Mouse (Mus musculus): Measurements from ENCODE around the gene Ddx39b. TPM values are rescaled to one million over a fixed set of nuclear protein-coding genes. Genes with fewer than 3 reads are reported as not detected.
A peak's percentile ranks its signal among the peaks of the same experiment; 100 is the strongest.

The Ddx39b gene
- polyA plus RNA-seq, 1 experiment from 2014 or later = 390 TPM

DNA sequence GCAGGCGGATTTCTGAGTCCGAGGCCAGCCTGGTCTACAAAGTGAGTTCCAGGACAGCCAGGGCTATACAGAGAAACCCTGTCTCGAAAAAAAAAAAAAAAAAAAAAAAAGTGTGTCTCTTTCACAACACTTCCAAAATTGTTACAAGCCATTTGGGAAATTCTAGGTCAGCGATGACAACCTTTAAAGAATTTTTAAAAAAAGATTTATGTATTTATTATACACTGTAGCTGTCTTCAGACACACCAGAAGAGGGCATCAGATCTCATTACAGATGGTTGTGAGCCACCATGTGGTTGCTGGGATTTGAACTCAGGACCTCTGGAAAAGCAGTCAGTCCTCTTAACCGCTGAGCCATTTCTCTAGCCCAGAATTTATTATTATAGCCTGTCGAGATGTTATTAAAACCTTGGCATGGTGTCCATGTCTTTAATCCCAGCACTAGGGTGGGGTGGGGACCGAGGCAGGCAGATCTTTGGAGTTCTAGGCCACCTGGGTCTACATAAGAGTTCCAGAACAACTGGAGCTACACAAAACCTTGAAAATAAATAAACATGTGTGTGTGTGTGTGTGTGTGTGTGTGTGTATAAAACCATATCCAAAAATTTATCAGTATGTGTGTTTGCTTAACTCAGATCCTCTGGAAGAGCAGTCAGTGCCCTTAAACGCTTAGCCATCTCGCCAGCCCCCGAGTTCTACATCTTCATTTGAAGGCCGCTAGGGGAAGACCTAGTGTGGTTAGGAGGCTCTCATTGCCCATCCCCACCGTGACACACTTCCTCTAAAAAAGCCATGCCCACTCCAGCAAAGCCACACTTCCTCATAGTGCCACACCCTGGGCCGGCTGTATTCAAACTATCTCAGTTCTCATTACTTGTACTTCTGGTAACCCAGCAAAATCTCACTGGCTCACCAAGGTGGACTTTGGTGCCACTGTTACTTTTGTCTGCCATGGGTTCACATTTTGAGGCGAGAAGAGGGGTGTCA lies 17.2 kb downstream of the Ddx39b start:
- Histone ChIP-seq H3K27me3 (ENCODE audit: control insufficient read depth, insufficient read depth, low read length) (peaks cover 1% of the 10 kb centered on the region; the same call in 1 of the 2 replicates), H3K4me3 (replicated peaks; ENCODE audit: low read depth, low read length) (no peak overlapping the region), H3K4me1 (ENCODE audit: control insufficient read depth, insufficient read depth, low read length) (no peaks in the 10 kb centered on the region), H3K9ac (replicated peaks; ENCODE audit: low read length) (no peak overlapping the region), H3K27ac (replicated peaks; ENCODE audit: low read depth, low read length) (no peak overlapping the region), H3K36me3 (ENCODE audit: control insufficient read depth, insufficient read depth, low read length) (peaks cover 5% of the 10 kb centered on the region), H3K4me2 (ENCODE audit: low read length) (no peak overlapping the region), H3K9me3 (ENCODE audit: control insufficient read depth, low read length) (no peaks in the 10 kb centered on the region)
- ATAC-seq (ENCODE audit: low FRiP score, low TSS enrichment) = no peak
- DNase-seq = no peak
- 68% methylated on average over 13 of the region's 14 CpGs for WGBS

DNA sequence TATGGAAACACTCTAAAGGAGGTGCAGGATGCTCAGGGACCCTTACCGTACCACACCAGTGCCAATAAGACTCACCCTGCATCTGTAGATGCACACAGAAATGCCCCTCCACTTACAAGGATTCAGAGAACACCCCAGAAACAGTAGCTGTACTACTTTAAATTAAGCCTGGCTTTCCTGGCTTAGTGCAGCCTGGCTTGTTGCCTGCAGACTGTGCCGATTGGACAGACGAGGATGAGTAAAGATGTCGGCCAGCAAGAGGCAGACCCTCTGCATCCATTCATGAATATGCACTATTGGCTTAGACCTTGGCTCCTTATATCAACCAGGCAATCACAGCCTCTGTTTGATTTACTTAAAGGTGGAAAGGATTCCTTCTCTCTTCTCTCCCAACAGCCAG lies 18.1 kb downstream of the Ddx39b start:
- Histone ChIP-seq H3K27ac (replicated peaks; ENCODE audit: low read depth, low read length) (no peak overlapping the region), H3K9ac (replicated peaks; ENCODE audit: low read length) (no peak overlapping the region), H3K4me2 (ENCODE audit: low read length) (no peak overlapping the region), H3K9me3 (ENCODE audit: control insufficient read depth, low read length) (no peaks in the 10 kb centered on the region), H3K36me3 (ENCODE audit: control insufficient read depth, insufficient read depth, low read length) (no peaks in the 10 kb centered on the region), H3K4me3 (replicated peaks; ENCODE audit: low read depth, low read length) (no peak overlapping the region), H3K4me1 (ENCODE audit: control insufficient read depth, insufficient read depth, low read length) (no peaks in the 10 kb centered on the region), H3K27me3 (ENCODE audit: control insufficient read depth, insufficient read depth, low read length) (peaks cover 4% of the 10 kb centered on the region; the same call in 1 of the 2 replicates)
- DNase-seq = no peak
- no peak for ATAC-seq (ENCODE audit: low FRiP score, low TSS enrichment)
- 71% methylated on average over 4 of the region's 4 CpGs for WGBS

GRCm38 (mm10) chr17:35261651-35262050 lies 20.1 kb downstream of the Ddx39b start:
- no peaks in the 10 kb centered on the region for H3K4me1 ChIP-seq (ENCODE audit: control insufficient read depth, insufficient read depth, low read length)
- no peak overlapping the region for H3K4me3 ChIP-seq (replicated peaks; ENCODE audit: low read depth, low read length)
- no peaks in the 10 kb centered on the region for H3K36me3 ChIP-seq (ENCODE audit: control insufficient read depth, insufficient read depth, low read length)
- DNase-seq = no peak
- 65% methylated on average over 13 of the region's 13 CpGs for WGBS
- H3K27ac ChIP-seq (replicated peaks; ENCODE audit: low read depth, low read length) = no peak overlapping the region
- no peaks in the 10 kb centered on the region for H3K9me3 ChIP-seq (ENCODE audit: control insufficient read depth, low read length)
- peaks cover 4% of the 10 kb centered on the region; the same call in 1 of the 2 replicates for H3K27me3 ChIP-seq (ENCODE audit: control insufficient read depth, insufficient read depth, low read length)
- H3K9ac ChIP-seq (replicated peaks; ENCODE audit: low read length) = no peak overlapping the region
- ATAC-seq (ENCODE audit: low FRiP score, low TSS enrichment) = no peak
- H3K4me2 ChIP-seq (ENCODE audit: low read length) = no peak overlapping the region

DNA sequence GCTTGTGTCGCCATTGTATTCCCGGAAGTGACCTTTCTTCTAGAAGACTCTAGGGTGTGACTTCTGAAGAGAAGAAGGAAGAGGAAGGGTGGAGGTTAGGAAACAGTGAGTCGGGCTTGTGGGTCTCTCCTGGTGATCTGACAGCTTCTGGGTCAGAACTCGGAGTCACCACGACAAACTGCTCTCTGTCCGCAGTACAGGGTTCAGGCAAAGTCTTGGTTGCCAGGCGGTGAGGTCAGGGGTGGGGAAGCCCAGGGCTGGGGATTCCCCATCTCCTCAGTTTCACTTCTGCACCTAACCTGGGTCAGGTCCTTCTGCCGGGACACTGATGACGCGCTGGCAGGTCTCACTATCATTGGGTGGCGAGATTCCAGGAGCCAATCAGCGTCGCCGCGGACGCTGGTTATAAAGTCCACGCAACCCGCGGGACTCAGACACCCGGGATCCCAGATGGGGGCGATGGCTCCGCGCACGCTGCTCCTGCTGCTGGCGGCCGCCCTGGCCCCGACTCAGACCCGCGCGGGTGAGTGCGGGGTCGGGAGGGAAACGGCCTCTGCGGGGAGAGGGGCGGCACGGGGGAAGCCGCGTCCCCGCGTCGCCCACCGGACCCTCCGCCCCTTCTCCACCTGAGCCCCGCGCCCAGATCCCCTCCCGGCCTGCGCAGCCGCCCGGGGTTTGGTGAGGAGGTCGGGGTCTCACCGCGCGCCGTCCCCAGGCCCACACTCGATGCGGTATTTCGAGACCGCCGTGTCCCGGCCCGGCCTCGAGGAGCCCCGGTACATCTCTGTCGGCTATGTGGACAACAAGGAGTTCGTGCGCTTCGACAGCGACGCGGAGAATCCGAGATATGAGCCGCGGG lies 21.3 kb downstream of the Ddx39b start, which contains the start of gene H2-D1:
Gene H2-D1 (plus strand): TSS at position 67 of the 859 bp plus-strand sequence.
- ATAC-seq (ENCODE audit: low FRiP score, low TSS enrichment) (peak; percentile 90), DNase-seq (peak; percentile 95)
- WGBS = under 1% methylated on average over 71 of the region's 73 CpGs
- Histone ChIP-seq H3K9me3 (ENCODE audit: control insufficient read depth, low read length) (no peaks in the 10 kb centered on the region), H3K4me2 (ENCODE audit: low read length) (peak within 1 kb of the TSS; percentile 88), H3K27me3 (ENCODE audit: control insufficient read depth, insufficient read depth, low read length) (peaks cover 4% of the 10 kb centered on the region; the same call in 1 of the 2 replicates), H3K36me3 (ENCODE audit: control insufficient read depth, insufficient read depth, low read length) (no peaks in the 10 kb centered on the region), H3K27ac (replicated peaks; ENCODE audit: low read depth, low read length) (no peak within 1 kb of the TSS), H3K9ac (replicated peaks; ENCODE audit: low read length) (peak within 1 kb of the TSS; percentile 66), H3K4me3 (replicated peaks; ENCODE audit: low read depth, low read length) (peak within 1 kb of the TSS; percentile 59), H3K4me1 (ENCODE audit: control insufficient read depth, insufficient read depth, low read length) (no peaks in the 10 kb centered on the region)

DNA sequence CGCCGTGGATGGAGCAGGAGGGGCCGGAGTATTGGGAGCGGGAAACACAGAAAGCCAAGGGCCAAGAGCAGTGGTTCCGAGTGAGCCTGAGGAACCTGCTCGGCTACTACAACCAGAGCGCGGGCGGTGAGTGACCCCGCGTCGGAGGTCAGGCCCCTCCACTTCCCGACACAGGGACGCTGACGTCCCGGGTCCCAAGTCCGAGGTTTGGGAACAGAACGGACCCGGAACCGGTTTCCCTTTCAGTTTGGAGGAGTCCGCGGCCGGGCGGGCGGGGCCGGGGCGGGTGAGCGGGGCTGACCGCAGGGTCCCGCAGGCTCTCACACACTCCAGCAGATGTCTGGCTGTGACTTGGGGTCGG lies 22.0 kb downstream of the Ddx39b start:
- Histone ChIP-seq H3K9ac (replicated peaks; ENCODE audit: low read length) (peak overlapping the region; percentile 66), H3K4me3 (replicated peaks; ENCODE audit: low read depth, low read length) (peak overlapping the region; percentile 59), H3K4me1 (ENCODE audit: control insufficient read depth, insufficient read depth, low read length) (no peaks in the 10 kb centered on the region), H3K27ac (replicated peaks; ENCODE audit: low read depth, low read length) (no peak overlapping the region), H3K36me3 (ENCODE audit: control insufficient read depth, insufficient read depth, low read length) (no peaks in the 10 kb centered on the region), H3K4me2 (ENCODE audit: low read length) (peak overlapping the region; percentile 88), H3K27me3 (ENCODE audit: control insufficient read depth, insufficient read depth, low read length) (peaks cover 4% of the 10 kb centered on the region; the same call in 1 of the 2 replicates), H3K9me3 (ENCODE audit: control insufficient read depth, low read length) (no peaks in the 10 kb centered on the region)
- ATAC-seq (ENCODE audit: low FRiP score, low TSS enrichment) (0 out of 2 replicates have a peak, but pooled peaks have one; percentile 21), DNase-seq (no peak)
- 1% methylated on average over 31 of the region's 31 CpGs for WGBS

DNA sequence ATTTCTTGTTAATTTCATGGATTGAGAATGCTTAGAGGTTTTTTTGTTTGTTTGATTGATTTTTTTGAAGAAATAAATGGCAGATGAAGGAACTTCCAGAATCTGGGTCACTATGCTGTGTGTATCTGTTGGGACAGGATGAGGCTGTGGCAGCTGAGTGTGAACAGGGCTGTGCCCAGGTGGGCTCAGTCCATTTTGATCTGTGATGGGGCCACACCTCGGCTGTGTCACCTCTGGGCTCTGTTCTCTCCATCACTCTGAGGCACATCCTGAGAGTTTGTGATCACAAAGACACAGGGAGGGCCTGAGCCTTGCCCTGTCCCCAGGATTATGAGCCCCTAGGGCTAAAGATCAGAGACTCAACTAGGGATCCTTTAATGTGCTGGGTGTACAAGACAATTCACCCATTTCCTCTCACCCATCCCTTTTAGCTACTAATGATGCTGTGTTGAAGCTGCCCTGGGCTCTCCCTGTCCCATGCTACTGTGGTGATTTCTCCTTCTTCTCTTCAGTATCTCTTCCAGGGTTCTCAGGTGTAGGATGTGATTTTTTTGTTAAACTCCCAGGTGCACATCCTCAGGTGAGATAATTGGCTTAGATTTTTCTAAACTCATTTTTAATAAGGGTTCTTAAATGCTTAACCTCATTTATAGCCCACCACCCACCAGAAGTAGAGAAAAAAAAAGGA lies 26.0 kb downstream of the Ddx39b start:
- Histone ChIP-seq H3K36me3 (ENCODE audit: control insufficient read depth, insufficient read depth, low read length) (no peaks in the 10 kb centered on the region), H3K4me2 (ENCODE audit: low read length) (no peak overlapping the region), H3K9ac (replicated peaks; ENCODE audit: low read length) (no peak overlapping the region), H3K27me3 (ENCODE audit: control insufficient read depth, insufficient read depth, low read length) (peaks cover 4% of the 10 kb centered on the region; the same call in 1 of the 2 replicates), H3K27ac (replicated peaks; ENCODE audit: low read depth, low read length) (no peak overlapping the region), H3K4me3 (replicated peaks; ENCODE audit: low read depth, low read length) (no peak overlapping the region), H3K4me1 (ENCODE audit: control insufficient read depth, insufficient read depth, low read length) (no peaks in the 10 kb centered on the region), H3K9me3 (ENCODE audit: control insufficient read depth, low read length) (no peaks in the 10 kb centered on the region)
- ATAC-seq (ENCODE audit: low FRiP score, low TSS enrichment) (no peak), DNase-seq (no peak)
- 68% methylated on average over 1 of the region's 1 CpGs for WGBS

DNA sequence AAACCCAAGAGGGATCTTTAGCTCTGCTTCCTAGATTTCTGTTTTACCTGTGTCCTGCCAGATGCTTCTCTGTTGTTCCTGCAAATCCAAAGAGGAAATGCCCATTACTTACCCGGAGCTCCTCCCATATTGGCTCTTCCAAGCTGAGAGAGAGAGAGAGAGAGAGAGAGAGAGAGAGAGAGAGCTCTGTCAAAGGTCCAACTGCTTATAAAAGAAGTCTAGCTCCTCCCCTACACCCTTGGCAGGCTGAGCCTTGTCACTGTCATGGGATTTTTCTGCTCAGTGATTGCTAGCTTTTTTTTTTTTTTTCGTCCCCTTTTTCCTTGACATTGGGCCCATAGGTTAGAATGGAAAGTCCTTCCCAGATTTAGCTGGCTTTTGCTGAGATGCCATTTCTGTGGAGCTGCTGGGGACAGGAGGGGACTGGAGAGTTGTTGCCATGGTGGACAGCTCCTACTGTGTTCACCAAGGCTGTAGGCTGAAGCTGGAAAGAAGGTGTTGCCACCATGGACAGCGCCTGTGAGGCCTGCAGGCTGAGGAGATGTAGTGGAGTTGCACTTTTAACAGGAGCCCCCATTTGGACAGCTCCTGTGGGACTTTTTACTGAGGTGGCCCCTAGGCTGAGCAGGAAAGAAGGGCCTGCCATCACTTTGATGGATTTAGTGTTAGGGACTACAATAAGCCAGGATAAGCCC lies 28.3 kb downstream of the Ddx39b start:
- H3K4me3 ChIP-seq (replicated peaks; ENCODE audit: low read depth, low read length) = no peak overlapping the region
- DNase-seq (no peak), ATAC-seq (ENCODE audit: low FRiP score, low TSS enrichment) (no peak)
- no peaks in the 10 kb centered on the region for H3K27me3 ChIP-seq (ENCODE audit: control insufficient read depth, insufficient read depth, low read length)
- H3K27ac ChIP-seq (replicated peaks; ENCODE audit: low read depth, low read length) = no peak overlapping the region
- WGBS = 26% methylated on average over 3 of the region's 3 CpGs
- no peaks in the 10 kb centered on the region for H3K9me3 ChIP-seq (ENCODE audit: control insufficient read depth, low read length)
- H3K9ac ChIP-seq (replicated peaks; ENCODE audit: low read length) = no peak overlapping the region
- no peak overlapping the region for H3K4me2 ChIP-seq (ENCODE audit: low read length)
- no peaks in the 10 kb centered on the region for H3K36me3 ChIP-seq (ENCODE audit: control insufficient read depth, insufficient read depth, low read length)
- H3K4me1 ChIP-seq (ENCODE audit: control insufficient read depth, insufficient read depth, low read length) = no peaks in the 10 kb centered on the region

DNA sequence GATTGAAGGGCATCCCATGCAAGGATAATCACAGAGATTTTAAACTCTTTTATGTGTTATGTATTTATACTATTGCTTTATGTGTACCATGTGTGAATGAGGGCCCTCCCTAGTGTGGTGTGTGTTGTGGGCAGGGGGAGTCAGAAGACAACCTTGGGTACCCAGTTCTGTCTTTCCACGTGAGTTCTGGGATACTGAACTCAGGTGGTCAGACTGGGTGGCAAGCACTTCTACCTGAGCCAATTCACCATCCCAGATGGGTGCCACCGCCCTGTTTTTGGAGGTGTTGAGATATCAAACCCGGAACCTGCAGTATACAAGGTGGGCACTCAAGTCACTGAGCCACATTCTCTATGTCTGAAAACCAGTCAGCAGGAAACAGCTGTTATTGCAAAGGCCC lies 30.7 kb downstream of the Ddx39b start:
- H3K4me1 ChIP-seq (ENCODE audit: control insufficient read depth, insufficient read depth, low read length) = no peaks in the 10 kb centered on the region
- no peak overlapping the region for H3K9ac ChIP-seq (replicated peaks; ENCODE audit: low read length)
- ATAC-seq (ENCODE audit: low FRiP score, low TSS enrichment) = no peak
- no peak overlapping the region for H3K4me2 ChIP-seq (ENCODE audit: low read length)
- H3K27ac ChIP-seq (replicated peaks; ENCODE audit: low read depth, low read length) = no peak overlapping the region
- H3K4me3 ChIP-seq (replicated peaks; ENCODE audit: low read depth, low read length) = no peak overlapping the region
- H3K27me3 ChIP-seq (ENCODE audit: control insufficient read depth, insufficient read depth, low read length) = peaks cover 10% of the 10 kb centered on the region; the same call in 1 of the 2 replicates
- 68% methylated on average over 3 of the region's 3 CpGs for WGBS
- DNase-seq = no peak
- H3K36me3 ChIP-seq (ENCODE audit: control insufficient read depth, insufficient read depth, low read length) = no peaks in the 10 kb centered on the region
- no peaks in the 10 kb centered on the region for H3K9me3 ChIP-seq (ENCODE audit: control insufficient read depth, low read length)

All from midbrain, embryonic 14.5 days (tissue).